Mouse (Mus musculus): Measurements from ENCODE around the gene Ice1.

Gene Ice1

DNA sequence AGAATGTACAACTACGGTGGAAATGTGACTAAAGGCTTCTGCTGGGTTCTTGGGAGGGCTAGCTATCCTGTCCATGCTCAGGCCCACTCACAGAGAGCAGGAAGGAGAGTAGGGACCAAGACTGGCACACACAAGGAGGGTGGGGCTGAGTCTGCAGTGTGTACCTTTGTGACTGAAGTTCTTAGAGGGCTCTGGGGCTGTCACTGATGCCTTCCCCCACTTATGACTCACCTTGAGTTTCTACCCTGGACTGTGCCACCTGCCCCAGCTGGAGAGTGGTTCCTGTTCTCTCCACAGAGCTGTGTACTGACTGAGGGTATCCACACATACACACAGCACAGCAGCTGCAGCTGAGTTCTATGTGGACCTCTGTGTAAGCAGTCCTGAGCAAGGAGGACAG, 63.2 kb downstream of the Ice1 start:
- DNase-seq (ENCODE audit: low read depth) = no peak

DNA sequence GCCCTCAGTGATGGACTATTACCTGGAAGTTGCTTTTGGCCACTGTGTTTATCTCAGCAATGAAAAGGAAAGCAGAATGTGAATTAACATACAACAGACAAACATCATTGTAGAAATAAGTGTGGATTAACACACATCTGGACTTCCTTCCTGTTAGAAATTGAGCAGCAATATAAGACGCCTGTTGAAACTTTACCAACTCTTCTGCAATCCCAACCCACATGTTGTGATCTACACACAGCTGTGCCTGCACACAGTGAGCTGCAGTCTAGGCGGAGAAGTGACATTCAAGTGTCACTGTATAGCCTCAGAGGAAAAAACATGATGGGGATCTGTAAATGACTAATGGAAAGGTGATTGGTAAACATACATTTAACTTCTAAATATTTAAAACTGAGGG, 69.5 kb downstream of the Ice1 start:
- peak; percentile 44 for DNase-seq (ENCODE audit: low read depth)

DNA sequence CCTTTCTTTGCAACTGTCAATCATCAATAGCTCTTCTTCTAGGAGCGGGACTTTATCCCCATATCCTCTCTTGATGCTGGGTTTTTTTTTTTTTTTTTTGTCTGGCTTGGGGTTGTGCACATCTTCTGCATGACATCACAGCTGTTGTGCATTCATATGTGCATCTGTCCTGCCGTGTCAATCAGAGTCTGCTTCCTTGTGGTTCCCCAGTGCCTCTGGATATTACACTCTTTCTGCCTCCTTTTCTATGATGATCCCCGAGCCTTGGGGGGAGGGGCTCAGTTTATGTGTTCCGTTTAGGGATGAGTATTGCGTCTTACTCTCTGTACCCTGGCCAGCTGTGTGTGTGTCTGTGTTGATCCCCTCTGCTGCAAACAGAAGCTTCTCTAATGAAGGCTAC, 84.0 kb downstream of the Ice1 start:
- DNase-seq (ENCODE audit: low read depth) = no peak

DNA sequence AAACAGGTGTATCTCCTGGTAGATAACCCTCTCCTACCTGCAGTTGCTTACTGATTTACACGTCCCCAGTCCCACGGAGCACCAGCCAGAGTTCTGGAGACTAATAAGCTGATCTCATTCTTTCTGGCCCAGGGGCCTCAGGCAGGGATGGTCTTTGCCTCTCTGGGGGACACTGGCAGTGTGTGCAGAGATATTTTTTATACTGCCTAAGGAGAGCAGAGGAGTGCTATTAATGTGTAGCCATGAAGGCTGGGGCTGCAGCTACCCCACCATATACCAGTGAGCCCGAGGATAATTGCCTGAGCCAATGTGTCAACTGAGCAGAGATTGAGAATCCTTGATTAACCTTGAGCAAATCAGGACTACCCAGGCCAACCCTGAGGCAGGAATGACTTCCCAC, 90.0 kb downstream of the Ice1 start:
- DNase-seq (ENCODE audit: low read depth) = no peak

DNA sequence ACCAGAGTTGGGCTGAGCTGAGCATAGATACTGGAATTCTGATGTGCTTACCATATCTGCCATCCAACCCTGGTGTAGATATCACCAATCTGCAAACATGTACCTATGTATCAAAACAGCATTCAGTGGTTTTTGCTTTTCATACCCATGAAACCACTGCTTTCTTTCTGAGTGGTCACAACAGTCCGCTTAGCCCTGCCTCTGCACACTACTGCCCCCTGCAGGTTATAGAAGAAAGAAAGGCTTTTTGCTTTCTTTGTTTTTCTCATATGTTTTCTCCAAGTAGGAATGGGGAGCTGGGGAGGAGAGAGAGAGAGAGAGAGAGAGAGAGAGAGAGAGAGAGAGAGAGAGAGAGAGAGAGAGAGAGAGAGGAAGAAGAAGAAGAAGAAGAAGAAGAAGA, 92.2 kb downstream of the Ice1 start:
- peak; percentile 26 for DNase-seq (ENCODE audit: low read depth)

DNA sequence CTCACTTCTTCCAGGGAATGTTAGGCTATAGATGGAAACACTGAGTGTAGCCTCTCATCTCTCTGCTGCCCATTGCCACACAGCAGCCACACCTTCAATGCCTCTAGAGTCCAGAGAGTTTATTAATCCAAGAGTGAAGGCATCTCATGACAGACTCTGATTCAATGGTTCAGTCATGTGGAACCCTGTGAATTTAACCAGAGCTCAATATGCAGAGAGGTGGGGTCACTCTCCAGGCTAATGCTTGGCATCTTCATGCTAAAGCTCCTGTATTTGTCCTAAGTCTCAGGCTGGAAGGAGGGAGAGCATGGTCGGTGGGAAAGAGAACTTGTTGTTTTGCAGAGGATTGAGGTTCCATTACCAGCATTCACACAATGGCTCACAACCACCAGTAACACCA, 97.6 kb downstream of the Ice1 start:
- DNase-seq (ENCODE audit: low read depth) = no peak

DNA sequence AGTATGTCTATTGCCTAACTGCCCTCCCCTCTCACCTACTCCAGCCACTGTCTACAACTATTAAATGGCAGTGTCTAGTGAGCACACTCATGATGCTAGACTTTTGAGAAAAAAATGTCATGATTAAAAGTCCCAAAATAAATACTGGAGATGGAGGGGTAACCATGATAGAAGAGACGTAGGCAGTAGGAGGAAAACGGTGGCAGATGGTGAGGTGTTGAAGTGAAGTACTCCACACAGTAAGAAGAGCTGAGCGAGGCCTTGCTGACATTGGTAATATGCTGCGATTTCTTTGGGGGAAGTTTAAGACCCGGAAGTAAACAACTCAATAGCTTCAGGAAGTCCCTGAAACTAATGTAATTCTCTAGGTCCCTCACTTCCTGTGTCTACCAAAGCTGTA, 104.0 kb downstream of the Ice1 start:
- DNase-seq (ENCODE audit: low read depth) = no peak

DNA sequence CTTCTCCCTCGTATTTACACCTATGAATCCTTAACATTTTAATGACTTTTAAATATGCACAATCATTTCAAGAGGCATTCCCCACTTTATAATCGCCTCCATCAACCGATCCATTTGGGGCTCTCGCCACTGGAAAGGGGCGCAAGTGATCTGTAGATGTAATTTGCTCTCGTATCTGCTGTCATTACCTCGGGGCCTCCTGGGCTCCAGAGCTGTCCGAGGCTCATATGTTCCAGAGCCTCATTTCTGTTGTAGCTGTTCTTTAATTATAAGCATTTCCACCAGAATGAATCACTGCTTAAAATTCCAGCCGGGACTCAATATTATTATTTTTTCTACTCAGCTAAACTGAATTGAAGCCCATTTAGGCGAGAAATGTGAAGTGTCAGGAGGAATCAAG, 104.7 kb downstream of the Ice1 start:
- DNase-seq (ENCODE audit: low read depth) = no peak

DNA sequence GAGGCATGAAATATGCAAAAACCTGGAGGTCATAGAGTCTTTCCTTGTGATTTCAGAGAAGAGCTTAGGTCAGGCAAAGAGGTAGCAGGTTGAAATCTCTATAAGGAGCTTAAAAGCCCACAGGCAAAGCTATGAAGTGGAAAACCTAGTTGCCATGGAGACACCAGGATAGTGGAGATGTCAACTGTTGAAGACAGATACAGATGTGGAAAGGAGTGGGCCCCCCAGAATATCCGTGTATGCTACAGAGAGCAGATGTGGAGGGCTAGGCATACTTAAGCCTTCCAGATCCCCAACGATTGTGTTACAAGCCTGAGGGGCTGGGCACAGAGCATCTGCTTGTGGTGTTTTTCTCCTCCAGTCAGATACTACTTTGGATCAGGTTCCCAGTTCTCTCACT, 119.8 kb downstream of the Ice1 start:
- no peak for DNase-seq (ENCODE audit: low read depth)

DNA sequence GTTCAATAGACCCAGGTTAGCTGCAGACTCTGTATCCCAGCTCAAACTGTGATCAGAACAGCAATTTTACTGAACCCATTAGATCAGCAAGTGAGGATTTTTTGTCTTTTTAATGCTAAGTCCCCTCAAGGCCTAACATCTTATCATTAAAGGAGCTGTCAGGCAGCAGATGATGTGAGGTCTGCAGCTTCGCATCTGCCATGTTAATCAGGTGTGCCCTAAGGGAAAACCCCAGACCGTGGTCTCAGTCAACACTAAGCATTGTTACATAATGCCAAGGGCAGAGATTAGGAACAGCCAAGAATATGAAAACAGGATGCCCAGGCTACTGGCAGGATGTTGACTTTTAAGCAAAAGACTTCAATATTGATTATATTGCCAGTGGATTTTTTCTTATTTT, 122.4 kb downstream of the Ice1 start:
- DNase-seq (ENCODE audit: low read depth) = no peak

DNA sequence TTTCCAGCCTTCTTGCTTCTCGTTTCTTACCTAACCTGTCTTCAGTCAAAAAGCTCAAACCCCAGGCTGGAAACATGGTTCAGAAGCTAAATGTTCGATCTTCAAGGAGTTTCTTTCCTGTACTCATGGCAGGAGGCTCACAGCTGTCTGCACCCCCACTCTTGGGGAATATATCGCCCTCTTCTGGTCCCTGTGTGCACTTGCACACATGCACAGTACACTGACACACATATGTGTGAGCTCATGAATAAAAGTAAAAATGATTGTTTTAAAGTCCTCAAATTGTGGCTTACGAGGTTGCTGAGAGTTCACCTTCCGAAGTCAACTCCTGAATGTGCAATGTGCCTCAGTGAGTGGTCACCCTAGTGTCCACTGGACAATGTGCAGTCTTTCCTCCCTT, 127.2 kb downstream of the Ice1 start:
- no peak for DNase-seq (ENCODE audit: low read depth)

DNA sequence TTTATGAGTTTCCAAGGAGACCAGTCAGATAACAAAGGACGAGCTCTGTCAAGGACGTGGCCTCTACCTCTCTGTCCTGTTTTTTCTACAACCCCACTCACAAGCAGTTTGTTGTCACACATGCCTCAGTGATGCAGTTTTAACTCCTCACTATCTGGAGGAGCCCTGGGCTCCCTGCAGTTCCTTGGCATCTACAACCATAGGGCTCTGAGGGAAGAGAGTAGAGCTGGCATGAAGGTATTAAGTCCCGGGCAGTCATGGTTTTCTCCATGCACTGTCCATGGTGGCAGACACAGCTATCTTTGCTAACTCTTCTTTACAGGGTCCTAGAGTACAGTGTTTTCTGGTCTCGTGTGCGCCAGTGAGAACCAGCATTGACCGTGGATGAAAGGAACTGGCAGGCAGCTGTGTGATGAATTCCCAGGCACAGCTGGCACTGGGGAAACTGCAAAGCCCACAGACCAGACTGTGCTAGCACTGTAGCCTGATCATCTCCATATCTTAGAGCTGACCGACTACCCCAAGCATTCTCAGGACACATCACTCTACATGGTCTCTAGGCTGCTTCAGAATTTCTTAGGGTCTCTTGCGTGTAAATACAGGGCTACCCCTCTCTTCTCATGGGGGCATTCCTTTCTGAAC, 127.9 kb downstream of the Ice1 start:
- DNase-seq (ENCODE audit: low read depth) = no peak

DNA sequence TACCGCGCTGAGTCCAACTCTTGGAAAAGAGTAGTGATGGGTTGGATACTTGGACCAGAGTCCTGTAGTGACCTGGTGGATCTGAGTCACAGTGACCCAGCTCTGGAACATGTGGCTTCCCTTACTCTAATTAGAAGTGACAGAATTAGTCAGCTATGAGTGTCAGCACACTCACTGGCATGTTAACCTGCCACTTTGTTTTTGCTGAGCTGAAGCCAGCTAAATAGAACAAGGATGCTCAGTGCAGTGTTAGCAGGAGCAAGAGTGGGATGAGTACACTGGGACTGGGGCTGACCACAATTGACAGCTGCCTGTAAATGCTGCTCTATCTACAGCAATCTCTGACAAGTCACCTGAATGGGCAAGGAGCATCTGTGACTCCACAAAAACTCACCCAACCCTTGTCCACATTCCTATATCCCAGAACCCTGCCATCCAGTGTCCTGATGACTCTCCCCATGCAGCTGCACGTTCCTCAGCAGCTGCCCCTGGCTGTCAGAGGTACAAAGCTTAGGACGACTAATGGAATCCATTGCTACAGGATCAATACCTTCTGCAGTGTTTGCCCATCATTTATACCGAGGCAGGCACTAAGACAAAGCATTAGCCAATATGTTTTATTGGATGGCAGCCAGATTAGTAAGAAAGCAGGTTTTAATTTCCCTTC, 128.6 kb downstream of the Ice1 start:
- DNase-seq (ENCODE audit: low read depth) = no peak

Data from 416B (cell line).